Mouse (Mus musculus): Measurements from ENCODE around the gene BC067074. TPM values are rescaled to one million over a fixed set of nuclear protein-coding genes. Genes with fewer than 3 reads are reported as not detected.

BC067074 gene
- polyA plus RNA-seq, 1 experiment: 1.7 TPM

DNA sequence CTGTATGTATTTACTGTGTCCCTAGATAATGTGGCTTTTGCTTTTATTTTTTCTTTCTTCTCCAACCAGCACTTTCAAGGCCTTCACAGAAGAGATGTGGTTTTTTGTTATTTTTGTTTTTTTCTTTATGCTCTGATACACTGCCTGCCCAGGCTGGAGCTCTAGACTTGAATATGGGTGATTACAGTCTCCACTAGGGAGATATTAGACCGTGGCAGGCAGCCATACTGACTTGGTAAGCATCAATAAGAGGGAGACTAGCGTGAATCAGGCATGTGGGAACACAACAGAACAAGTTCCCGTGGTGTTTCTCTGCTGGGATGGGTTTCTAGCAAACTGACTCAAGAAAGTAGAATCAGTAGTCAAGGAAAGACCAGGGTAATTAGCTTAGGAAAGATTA is 125.7 kb downstream of the BC067074 start:
- Histone ChIP-seq H3K4me2 (ENCODE audit: low read depth) (no peak overlapping the region), H3K4me3 (no peak overlapping the region), H3ac (ENCODE audit: control insufficient read depth, insufficient read length) (no peak overlapping the region), H3K36me3 (ENCODE audit: control insufficient read depth, insufficient read depth) (no peaks in the 10 kb centered on the region), H3K27me3 (ENCODE audit: control insufficient read depth, insufficient read depth, insufficient read length) (no peaks in the 10 kb centered on the region), H3K79me2 (ENCODE audit: control insufficient read depth, insufficient read depth) (no peaks in the 10 kb centered on the region)
- TF ChIP-seq TCF12 (IDR thresholded peaks at IDR 0.05; ENCODE audit: insufficient read depth, poor library complexity, severe bottlenecking) (no peak), MYOD1 (IDR thresholded peaks at IDR 0.05; ENCODE audit: control insufficient read depth in 1 of 3, insufficient read length in 2 of 3, low read depth in 2 of 3) (no peak), POLR2AphosphoS2 (IDR thresholded peaks at IDR 0.05; ENCODE audit: insufficient read length, low read depth) (no peak), TCF3 (IDR thresholded peaks at IDR 0.05; ENCODE audit: insufficient read length, low read depth) (no peak)

DNA sequence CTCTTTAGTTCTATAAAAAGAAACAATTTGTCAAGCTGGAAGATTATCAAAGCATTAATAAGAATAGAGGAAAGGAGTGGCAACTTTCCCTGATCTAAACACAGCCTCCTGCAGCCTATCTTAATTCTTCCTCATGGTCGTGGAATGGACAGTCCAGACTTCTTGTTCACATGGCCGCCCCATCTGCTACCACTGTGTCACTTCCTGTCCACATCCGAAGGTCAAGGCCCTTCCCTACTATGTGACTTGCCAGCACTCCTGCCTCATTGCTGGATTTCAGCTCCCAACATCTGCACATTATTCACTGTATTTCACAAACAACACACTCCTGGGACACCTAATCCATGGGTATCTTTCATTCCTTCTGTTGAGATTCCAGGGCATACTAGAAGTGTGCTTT is 128.5 kb downstream of the BC067074 start:
- no peak overlapping the region for H3K4me2 ChIP-seq (ENCODE audit: low read depth)
- H3K79me2 ChIP-seq (ENCODE audit: control insufficient read depth, insufficient read depth): no peaks in the 10 kb centered on the region
- H3K4me3 ChIP-seq: no peak overlapping the region
- H3K36me3 ChIP-seq (ENCODE audit: control insufficient read depth, insufficient read depth): no peaks in the 10 kb centered on the region
- TF ChIP-seq POLR2AphosphoS2 (IDR thresholded peaks at IDR 0.05; ENCODE audit: insufficient read length, low read depth) (no peak), E2F4 (IDR thresholded peaks at IDR 0.05; ENCODE audit: insufficient read depth) (no peak), REST (IDR thresholded peaks at IDR 0.05; ENCODE audit: insufficient read depth, insufficient read length) (no peak), POLR2A (IDR thresholded peaks at IDR 0.05; ENCODE audit: insufficient read length, low read depth) (no peak), MYOD1 (IDR thresholded peaks at IDR 0.05; ENCODE audit: control insufficient read depth in 1 of 3, insufficient read length in 2 of 3, low read depth in 2 of 3) (no peak), TCF12 (IDR thresholded peaks at IDR 0.05; ENCODE audit: insufficient read depth, poor library complexity, severe bottlenecking) (no peak), USF1 (IDR thresholded peaks at IDR 0.05; ENCODE audit: low read depth) (no peak), CEBPB (IDR thresholded peaks at IDR 0.05; ENCODE audit: insufficient read depth, poor library complexity, severe bottlenecking) (no peak), MAX (IDR thresholded peaks at IDR 0.05; ENCODE audit: low read depth) (no peak), MYOG (IDR thresholded peaks at IDR 0.05; ENCODE audit: control insufficient read depth in 1 of 3, insufficient read depth in 1 of 3, insufficient read length in 2 of 3, low read depth in 2 of 3) (no peak), SRF (IDR thresholded peaks at IDR 0.05; ENCODE audit: control insufficient read depth, insufficient read length, low read depth) (no peak), TCF3 (IDR thresholded peaks at IDR 0.05; ENCODE audit: insufficient read length, low read depth) (no peak)
- H3ac ChIP-seq (ENCODE audit: control insufficient read depth, insufficient read length): no peak overlapping the region
- no peaks in the 10 kb centered on the region for H3K27me3 ChIP-seq (ENCODE audit: control insufficient read depth, insufficient read depth, insufficient read length)

DNA sequence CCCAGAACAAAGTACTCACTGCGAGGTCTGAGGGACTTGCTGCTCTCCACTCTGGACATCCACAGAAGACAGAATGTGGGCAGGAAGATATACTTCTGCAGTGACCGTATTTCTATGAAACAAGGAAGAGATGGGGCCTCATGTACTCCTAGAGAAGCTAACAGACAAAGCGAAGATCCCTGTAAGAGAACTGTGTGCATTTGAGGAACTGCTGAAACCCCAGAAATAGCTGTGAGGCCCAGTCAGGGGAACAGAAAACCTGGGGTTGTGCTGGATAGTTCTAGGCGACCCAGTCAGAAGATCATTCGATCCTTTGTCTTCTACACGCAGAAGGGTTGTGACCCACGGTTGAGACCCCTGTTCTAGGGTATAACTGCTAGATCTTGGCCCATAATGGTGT is 130.9 kb downstream of the BC067074 start:
- Histone ChIP-seq H3K36me3 (ENCODE audit: control insufficient read depth, insufficient read depth) (no peaks in the 10 kb centered on the region), H3K4me2 (ENCODE audit: low read depth) (no peak overlapping the region), H3K27me3 (ENCODE audit: control insufficient read depth, insufficient read depth, insufficient read length) (no peaks in the 10 kb centered on the region), H3K4me3 (no peak overlapping the region), H3ac (ENCODE audit: control insufficient read depth, insufficient read length) (no peak overlapping the region), H3K79me2 (ENCODE audit: control insufficient read depth, insufficient read depth) (no peaks in the 10 kb centered on the region)
- no peak for TF ChIP-seq POLR2AphosphoS2 (IDR thresholded peaks at IDR 0.05; ENCODE audit: insufficient read length, low read depth)
- no peak for TF ChIP-seq MYOG (IDR thresholded peaks at IDR 0.05; ENCODE audit: control insufficient read depth in 1 of 3, insufficient read depth in 1 of 3, insufficient read length in 2 of 3, low read depth in 2 of 3)
- no peak for TF ChIP-seq REST (IDR thresholded peaks at IDR 0.05; ENCODE audit: insufficient read depth, insufficient read length)
- no peak for TF ChIP-seq MYOD1 (IDR thresholded peaks at IDR 0.05; ENCODE audit: control insufficient read depth in 1 of 3, insufficient read length in 2 of 3, low read depth in 2 of 3)
- TF ChIP-seq TCF12 (IDR thresholded peaks at IDR 0.05; ENCODE audit: insufficient read depth, poor library complexity, severe bottlenecking): no peak
- no peak for TF ChIP-seq E2F4 (IDR thresholded peaks at IDR 0.05; ENCODE audit: insufficient read depth)
- TF ChIP-seq TCF3 (IDR thresholded peaks at IDR 0.05; ENCODE audit: insufficient read length, low read depth): no peak
- TF ChIP-seq SRF (IDR thresholded peaks at IDR 0.05; ENCODE audit: control insufficient read depth, insufficient read length, low read depth): no peak
- TF ChIP-seq CEBPB (IDR thresholded peaks at IDR 0.05; ENCODE audit: insufficient read depth, poor library complexity, severe bottlenecking): no peak
- no peak for TF ChIP-seq USF1 (IDR thresholded peaks at IDR 0.05; ENCODE audit: low read depth)
- TF ChIP-seq MAX (IDR thresholded peaks at IDR 0.05; ENCODE audit: low read depth): no peak
- no peak for TF ChIP-seq POLR2A (IDR thresholded peaks at IDR 0.05; ENCODE audit: insufficient read length, low read depth)

DNA sequence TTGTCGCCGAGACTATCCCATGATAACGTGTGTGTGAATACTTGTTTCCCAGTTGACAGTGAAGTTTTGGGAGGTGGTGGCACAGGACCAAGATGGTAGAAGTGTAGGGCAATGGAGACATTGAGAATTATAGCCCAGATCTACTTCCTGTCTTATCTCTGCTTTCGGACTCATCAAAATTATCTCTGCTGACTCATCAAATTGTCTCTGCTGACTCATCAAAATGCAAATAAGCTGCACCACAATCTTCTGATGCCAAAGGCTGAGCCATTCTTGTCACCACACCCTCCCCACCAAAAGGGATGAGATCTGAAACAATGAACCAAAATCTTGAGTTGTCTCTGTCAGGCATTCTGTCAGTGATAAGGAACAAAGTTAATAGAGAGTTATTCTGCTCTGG is 132.9 kb downstream of the BC067074 start:
- Histone ChIP-seq H3ac (ENCODE audit: control insufficient read depth, insufficient read length) (no peak overlapping the region), H3K4me3 (no peak overlapping the region), H3K4me2 (ENCODE audit: low read depth) (no peak overlapping the region), H3K27me3 (ENCODE audit: control insufficient read depth, insufficient read depth, insufficient read length) (no peaks in the 10 kb centered on the region), H3K36me3 (ENCODE audit: control insufficient read depth, insufficient read depth) (no peaks in the 10 kb centered on the region), H3K79me2 (ENCODE audit: control insufficient read depth, insufficient read depth) (no peaks in the 10 kb centered on the region)
- no peak for TF ChIP-seq E2F4 (IDR thresholded peaks at IDR 0.05; ENCODE audit: insufficient read depth)
- TF ChIP-seq MYOD1 (IDR thresholded peaks at IDR 0.05; ENCODE audit: control insufficient read depth in 1 of 3, insufficient read length in 2 of 3, low read depth in 2 of 3): no peak
- no peak for TF ChIP-seq TCF3 (IDR thresholded peaks at IDR 0.05; ENCODE audit: insufficient read length, low read depth)
- no peak for TF ChIP-seq REST (IDR thresholded peaks at IDR 0.05; ENCODE audit: insufficient read depth, insufficient read length)
- no peak for TF ChIP-seq CEBPB (IDR thresholded peaks at IDR 0.05; ENCODE audit: insufficient read depth, poor library complexity, severe bottlenecking)
- TF ChIP-seq POLR2A (IDR thresholded peaks at IDR 0.05; ENCODE audit: insufficient read length, low read depth): no peak
- no peak for TF ChIP-seq TCF12 (IDR thresholded peaks at IDR 0.05; ENCODE audit: insufficient read depth, poor library complexity, severe bottlenecking)
- TF ChIP-seq MYOG (IDR thresholded peaks at IDR 0.05; ENCODE audit: control insufficient read depth in 1 of 3, insufficient read depth in 1 of 3, insufficient read length in 2 of 3, low read depth in 2 of 3): no peak
- TF ChIP-seq MAX (IDR thresholded peaks at IDR 0.05; ENCODE audit: low read depth): no peak

Other genes starting within 250 kb of the BC067074 start
- 68.8 TPM for gene Gpx8, start 246.7 kb upstream of the BC067074 start, polyA plus RNA-seq (2012; fragmentation: generic; extraction: Trizol)
- not detected for gene Gzma, start 192.2 kb upstream of the BC067074 start, polyA plus RNA-seq (2012; fragmentation: generic; extraction: Trizol)
- gene Esm1, start 83.5 kb upstream of the BC067074 start, polyA plus RNA-seq (2012; fragmentation: generic; extraction: Trizol): not detected
- gene Gzmk, start 67.3 kb upstream of the BC067074 start, polyA plus RNA-seq (2012; fragmentation: generic; extraction: Trizol): not detected

Data from myocyte (in vitro differentiated cells).